In genomic region chr14:50978451-50978850, GRCm38 (mm10) we compare ENCODE assay signal across 21 mouse cellular contexts. TPM values are rescaled to one million over a fixed set of nuclear protein-coding genes. Genes with fewer than 3 reads are reported as not detected.
DNase-seq lines count a peak whose midpoint lies in the region; ATAC-seq lines count a peak whose summit lies in the region.
"Not testable (repeated sequence)": the region's sequence is repeated elsewhere in the genome, so short reads cannot be mapped to it uniquely, and the experiment has no call there.
"Had no signal": no experiment of that assay in that cellular context is flagged by ENCODE, and none has a peak within 500 bp of the region (broad histone marks: within the 10 kb centered on the region; RNA-seq: fewer than 3 reads in every experiment).

No protein-coding gene starts in this region.

- 0 out of 2 replicates have a peak overlapping the region, but pooled peaks have one; percentile 27 for H3K27ac ChIP-seq in kidney, embryonic 15.5 days

- DNase-seq in brain, adult 2 months (ENCODE audit: low read depth, low spot score), result peak; percentile 9

- 0 out of 2 replicates have a peak, but pooled peaks have one; percentile 40 for ATAC-seq in erythroblast, adult 5-6 weeks (replicated peaks; ENCODE audit: low FRiP score, poor library complexity, severe bottlenecking)
- ATAC-seq in granulocyte monocyte progenitor cell, adult 5-6 weeks (replicated peaks; ENCODE audit: poor library complexity, severe bottlenecking), result peak; percentile 74
- not testable (repeated sequence) for ATAC-seq in kidney, embryonic 15.5 days (replicated peaks; ENCODE audit: low FRiP score)
- peak; percentile 45 for ATAC-seq in megakaryocyte progenitor cell, adult 5-6 weeks (replicated peaks; ENCODE audit: poor library complexity)
- peak; percentile 51 for ATAC-seq in neutrophil, adult 5-6 weeks (ENCODE audit: extremely low read depth, insufficient number of reproducible peaks, low FRiP score, poor library complexity, severe bottlenecking)

- 80% methylated on average over 6 of the region's 6 CpGs for WGBS in kidney, embryonic 15.5 days

- H3K27me3 ChIP-seq in kidney, embryonic 15.5 days, result not testable (repeated sequence)

- H3K36me3 ChIP-seq in kidney, embryonic 15.5 days, result not testable (repeated sequence)

- H3K9ac ChIP-seq in kidney, embryonic 15.5 days, result not testable (repeated sequence)

- H3K4me3 ChIP-seq in kidney, embryonic 15.5 days (replicated peaks), result not testable (repeated sequence)

- H3K4me2 ChIP-seq in kidney, embryonic 15.5 days, result not testable (repeated sequence)

- H3K9me3 ChIP-seq in kidney, embryonic 15.5 days (replicated peaks), result not testable (repeated sequence)

- H3K4me1 ChIP-seq in kidney, embryonic 15.5 days, result peaks cover 32% of the 10 kb centered on the region

RNA-seq across cellular contexts. Expression of gene Pnp2, which starts 22.7 kb away (rescaled TPM):
- total RNA-seq in erythroblast, adult 5-6 weeks (2015; ENCODE audit: low replicate concordance), result 161 and 174 TPM in 2 replicates
- total RNA-seq in erythroblast, adult 5-6 weeks (2017; ENCODE audit: low replicate concordance), result 56.1 and 122 TPM in 2 replicates
- total RNA-seq in granulocyte monocyte progenitor cell, adult 5-6 weeks (2014; fragmentation: Nextera tagmentation), result 5.4 and 16.2 TPM in 2 replicates
- total RNA-seq in granulocyte monocyte progenitor cell, adult 5-6 weeks (2017), result 4.3 and 5.3 TPM in 2 replicates
- polyA plus RNA-seq in kidney, embryonic 15.5 days (2015; fragmentation: Nextera tagmentation; extraction: Ambion mirVana), result 0.62 and 1.0 TPM in 2 replicates
- 11.0 and 16.1 TPM in 2 replicates for total RNA-seq in megakaryocyte progenitor cell, adult 5-6 weeks (2015)
- total RNA-seq in megakaryocyte progenitor cell, adult 5-6 weeks (2017), result 6.0 and 8.1 TPM in 2 replicates
- 1.4 TPM in 1 of 2 replicates, not detected in the other for total RNA-seq in neutrophil, adult 5-6 weeks (2017)
- total RNA-seq: hindbrain, postnatal 0 days had no signal

RNA-seq across cellular contexts. Expression of gene Rnase10, which starts 29.1 kb away (rescaled TPM):
- total RNA-seq in erythroblast, adult 5-6 weeks (2015; ENCODE audit: low replicate concordance), result 1.3 TPM in 1 of 2 replicates, not detected in the other
- 0.85 TPM in 1 of 2 replicates, not detected in the other for total RNA-seq in erythroblast, adult 5-6 weeks (2017; ENCODE audit: low replicate concordance)
- not detected in 2 replicates for total RNA-seq in granulocyte monocyte progenitor cell, adult 5-6 weeks (2014; fragmentation: Nextera tagmentation)
- 2.5 and 3.2 TPM in 2 replicates for total RNA-seq in granulocyte monocyte progenitor cell, adult 5-6 weeks (2017)
- not detected in 2 replicates for polyA plus RNA-seq in kidney, embryonic 15.5 days (2015; fragmentation: Nextera tagmentation; extraction: Ambion mirVana)
- 0.78 and 3.3 TPM in 2 replicates for total RNA-seq in megakaryocyte progenitor cell, adult 5-6 weeks (2015)
- 0.64 and 5.2 TPM in 2 replicates for total RNA-seq in megakaryocyte progenitor cell, adult 5-6 weeks (2017)
- total RNA-seq in neutrophil, adult 5-6 weeks (2017), result not detected in 2 replicates
- total RNA-seq: ES-E14; gastrocnemius, postnatal 36 days had no signal
- polyA plus RNA-seq: activated CD4-positive, CD25-positive, alpha-beta regulatory T cell, adult 4 months; CD4-positive, CD25-positive, alpha-beta regulatory T cell, adult 4 months; forebrain, embryonic 12.5 days; forebrain, embryonic 15.5 days; hindbrain, embryonic 11.5 days; hindbrain, embryonic 14.5 days; hindbrain, postnatal 0 days; inflammation-experienced regulatory T-cells, adult 6 months had no signal

RNA-seq across cellular contexts. Expression of gene Gm49342, which starts 34.1 kb away (rescaled TPM):
- total RNA-seq in erythroblast, adult 5-6 weeks (2015; ENCODE audit: low replicate concordance), result not detected in 2 replicates
- not detected in 2 replicates for total RNA-seq in erythroblast, adult 5-6 weeks (2017; ENCODE audit: low replicate concordance)
- not detected in 2 replicates for total RNA-seq in granulocyte monocyte progenitor cell, adult 5-6 weeks (2014; fragmentation: Nextera tagmentation)
- total RNA-seq in granulocyte monocyte progenitor cell, adult 5-6 weeks (2017), result 68.4 TPM in 1 of 2 replicates, not detected in the other
- not detected in 2 replicates for polyA plus RNA-seq in kidney, embryonic 15.5 days (2015; fragmentation: Nextera tagmentation; extraction: Ambion mirVana)
- total RNA-seq in megakaryocyte progenitor cell, adult 5-6 weeks (2015), result 24.4 TPM in 1 of 2 replicates, not detected in the other
- 144 and 168 TPM in 2 replicates for total RNA-seq in megakaryocyte progenitor cell, adult 5-6 weeks (2017)
- total RNA-seq in neutrophil, adult 5-6 weeks (2017), result not detected in 2 replicates
- polyA plus RNA-seq: embryonic facial prominence, embryonic 11.5 days; embryonic facial prominence, embryonic 14.5 days; forebrain, embryonic 12.5 days; forebrain, embryonic 15.5 days; heart, embryonic 12.5 days; heart, embryonic 15.5 days; hindbrain, embryonic 11.5 days; hindbrain, embryonic 14.5 days; hindbrain, postnatal 0 days; intestine, embryonic 16.5 days had no signal

RNA-seq across cellular contexts. Expression of gene Pnp, which starts 47.6 kb away (rescaled TPM):
- total RNA-seq in erythroblast, adult 5-6 weeks (2015; ENCODE audit: low replicate concordance), result 357 and 415 TPM in 2 replicates
- total RNA-seq in erythroblast, adult 5-6 weeks (2017; ENCODE audit: low replicate concordance), result 529 and 542 TPM in 2 replicates
- total RNA-seq in granulocyte monocyte progenitor cell, adult 5-6 weeks (2014; fragmentation: Nextera tagmentation), result 179 and 257 TPM in 2 replicates
- 252 and 259 TPM in 2 replicates for total RNA-seq in granulocyte monocyte progenitor cell, adult 5-6 weeks (2017)
- polyA plus RNA-seq in kidney, embryonic 15.5 days (2015; fragmentation: Nextera tagmentation; extraction: Ambion mirVana), result 74.3 and 78.6 TPM in 2 replicates
- 388 TPM in 2 replicates for total RNA-seq in megakaryocyte progenitor cell, adult 5-6 weeks (2015)
- 201 and 203 TPM in 2 replicates for total RNA-seq in megakaryocyte progenitor cell, adult 5-6 weeks (2017)
- total RNA-seq in neutrophil, adult 5-6 weeks (2017), result 53.4 and 69.2 TPM in 2 replicates

RNA-seq across cellular contexts. Expression of gene Pip4p1, which starts 47.8 kb away (rescaled TPM):
- 19.6 and 22.3 TPM in 2 replicates for total RNA-seq in erythroblast, adult 5-6 weeks (2015; ENCODE audit: low replicate concordance)
- total RNA-seq in erythroblast, adult 5-6 weeks (2017; ENCODE audit: low replicate concordance), result 18.0 and 21.5 TPM in 2 replicates
- total RNA-seq in granulocyte monocyte progenitor cell, adult 5-6 weeks (2014; fragmentation: Nextera tagmentation), result 48.4 and 72.7 TPM in 2 replicates
- total RNA-seq in granulocyte monocyte progenitor cell, adult 5-6 weeks (2017), result 20.9 and 25.0 TPM in 2 replicates
- 49.5 and 53.9 TPM in 2 replicates for polyA plus RNA-seq in kidney, embryonic 15.5 days (2015; fragmentation: Nextera tagmentation; extraction: Ambion mirVana)
- total RNA-seq in megakaryocyte progenitor cell, adult 5-6 weeks (2015), result 47.0 and 58.0 TPM in 2 replicates
- 10.4 and 17.9 TPM in 2 replicates for total RNA-seq in megakaryocyte progenitor cell, adult 5-6 weeks (2017)
- 48.2 and 58.0 TPM in 2 replicates for total RNA-seq in neutrophil, adult 5-6 weeks (2017)
